Mouse (Mus musculus): Measurements from ENCODE around the gene Hunk.

The Hunk gene

GRCm38 (mm10) chr16:90511551-90512296 is 125.9 kb downstream of the Hunk start:
- peak; percentile 87 for DNase-seq

GRCm38 (mm10) chr16:90517041-90517440 is 131.2 kb downstream of the Hunk start:
- DNase-seq: no peak

GRCm38 (mm10) chr16:90518232-90518631 is 132.4 kb downstream of the Hunk start:
- no peak for DNase-seq

- no peak for DNase-seq
Observed at GRCm38 (mm10) chr16:90518732-90519295, 133.0 kb downstream of the Hunk start.

GRCm38 (mm10) chr16:90521191-90521950 is 135.6 kb downstream of the Hunk start:
- no peak for DNase-seq

GRCm38 (mm10) chr16:90521951-90522255 is 136.1 kb downstream of the Hunk start:
- DNase-seq: no peak

GRCm38 (mm10) chr16:90522575-90522974 is 136.8 kb downstream of the Hunk start:
- DNase-seq: no peak

- DNase-seq: peak; percentile 42
Observed at GRCm38 (mm10) chr16:90523373-90523772, 137.6 kb downstream of the Hunk start.

GRCm38 (mm10) chr16:90523894-90524293 is 138.1 kb downstream of the Hunk start:
- DNase-seq: no peak

- DNase-seq: no peak
Observed at GRCm38 (mm10) chr16:90524393-90524792, 138.6 kb downstream of the Hunk start.

GRCm38 (mm10) chr16:90533119-90533673 is 147.4 kb downstream of the Hunk start:
- no peak for DNase-seq

- DNase-seq: no peak
Observed at GRCm38 (mm10) chr16:90534591-90534990, 148.8 kb downstream of the Hunk start.

- peak; percentile 47 for DNase-seq
Observed at GRCm38 (mm10) chr16:90538926-90539325, 153.1 kb downstream of the Hunk start.

- no peak for DNase-seq
Observed at GRCm38 (mm10) chr16:90541191-90541590, 155.4 kb downstream of the Hunk start.

GRCm38 (mm10) chr16:90542383-90542782 is 156.6 kb downstream of the Hunk start:
- peak; percentile 72 for DNase-seq

GRCm38 (mm10) chr16:90544175-90544574 is 158.4 kb downstream of the Hunk start:
- DNase-seq: no peak

GRCm38 (mm10) chr16:90545509-90545908 is 159.7 kb downstream of the Hunk start:
- no peak for DNase-seq

GRCm38 (mm10) chr16:90546591-90546990 is 160.8 kb downstream of the Hunk start:
- no peak for DNase-seq

GRCm38 (mm10) chr16:90547996-90548395 is 162.2 kb downstream of the Hunk start:
- DNase-seq: no peak

All from lung, postnatal 10 days (tissue).